Mouse (Mus musculus) megakaryocyte, embryonic 14.5 days (primary cell): ENCODE measurements around the gene Slc16a10. TPM values are rescaled to one million over a fixed set of nuclear protein-coding genes. Genes with fewer than 3 reads are reported as not detected.

Experiments
- H3K27me3 ChIP-seq: replicated peaks from 2 replicates; pipeline ENCODE3; 2012; ENCODE audit warnings: inconsistent platforms
- H3K36me3 ChIP-seq: replicated peaks from 2 replicates; pipeline ENCODE3; 2012; ENCODE audit warnings: low read length, inconsistent platforms, mixed read lengths
- H3K4me1 ChIP-seq: 2 replicates; pipeline ENCODE4 v1.6.1; 2012; ENCODE audit warnings: inconsistent platforms
- H3K4me3 ChIP-seq: replicated peaks from 2 replicates; pipeline ENCODE3; 2012; ENCODE audit warnings: moderate library complexity, mild to moderate bottlenecking, inconsistent platforms
- H3K9me3 ChIP-seq: 2 replicates; pipeline ENCODE4 v1.6.1; 2012; ENCODE audit warnings: inconsistent platforms
- FLI1 ChIP-seq: IDR thresholded peaks from 2 replicates; pipeline ENCODE4 v1.6.1; 2012; ENCODE audit warnings: low read length, inconsistent platforms, mixed read lengths
- GATA1 ChIP-seq: IDR thresholded peaks from 3 replicates; pipeline ENCODE4 v1.6.1; 2012; ENCODE audit warnings: mixed read lengths, low read length, inconsistent platforms, borderline replicate concordance
- polyA plus RNA-seq: library from polyadenylated mRNA; stranded (reverse); fragments of >175 nt; gene quantifications from 2 replicates; pipeline ENCODE4 v1.2.3, GENCODE M21; 2012; ENCODE audit warnings: low replicate concordance; ENCODE audit not compliant: insufficient read depth

Slc16a10 gene
- polyA plus RNA-seq, 1 experiment: 7.0 TPM

DNA sequence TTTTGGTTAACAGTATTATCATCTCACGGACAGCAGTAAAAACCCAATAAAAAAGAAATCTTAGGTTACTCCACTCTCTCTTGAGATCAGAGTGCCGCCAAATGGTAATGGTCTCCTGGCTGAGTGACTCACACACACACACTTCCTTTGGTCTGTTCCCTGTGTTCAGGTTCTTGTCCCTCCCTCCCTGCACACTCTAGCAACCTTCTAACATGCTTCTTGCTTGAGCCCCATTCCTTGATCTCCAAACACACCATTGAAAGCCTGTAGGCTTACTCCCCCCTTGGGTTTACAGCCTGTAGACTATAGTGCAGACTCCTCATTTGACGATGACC lies 83.3 kb downstream of the Slc16a10 start:
- no peaks in the 10 kb centered on the region for H3K27me3 ChIP-seq
- no peak overlapping the region for H3K4me3 ChIP-seq
- H3K36me3 ChIP-seq: peaks cover 67% of the 10 kb centered on the region

DNA sequence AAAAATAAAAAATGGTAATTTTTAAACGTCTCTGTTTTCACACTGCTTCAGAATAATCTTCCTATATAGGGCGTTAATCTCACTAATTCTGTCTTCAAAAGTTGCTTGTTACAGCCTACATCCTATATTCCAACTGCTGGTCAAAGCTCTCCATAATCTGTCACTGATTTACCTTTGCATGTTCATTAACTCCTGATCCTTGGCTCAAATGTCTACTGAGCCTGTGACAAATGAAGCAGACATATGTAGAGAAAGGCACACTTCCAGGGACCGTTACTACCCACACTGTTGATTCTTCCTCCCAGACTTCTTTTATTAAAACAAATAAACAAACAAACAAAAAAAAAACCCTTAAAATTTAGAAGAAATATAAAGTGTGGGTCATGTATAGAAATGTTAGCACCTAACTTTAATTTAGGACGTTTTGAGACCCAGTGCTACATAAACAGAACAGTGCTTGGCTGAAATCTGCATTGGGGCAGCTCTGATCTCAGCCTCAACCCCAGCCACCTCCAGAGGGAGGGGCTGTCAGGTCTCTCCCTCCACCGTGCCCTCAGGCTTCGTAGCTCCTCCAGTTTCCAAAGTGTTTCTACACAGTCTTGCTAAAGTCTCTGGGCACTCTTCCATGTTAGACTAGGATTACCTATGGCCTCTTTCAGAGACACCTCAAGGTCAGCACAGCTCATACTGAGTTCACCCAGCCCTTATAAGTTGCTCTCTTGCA lies 83.8 kb downstream of the Slc16a10 start:
- H3K27me3 ChIP-seq: no peaks in the 10 kb centered on the region
- peaks cover 44% of the 10 kb centered on the region for H3K4me1 ChIP-seq
- H3K4me3 ChIP-seq: no peak overlapping the region
- TF ChIP-seq FLI1 (no peak), GATA1 (no peak)
- H3K36me3 ChIP-seq: peaks cover 70% of the 10 kb centered on the region
- H3K9me3 ChIP-seq: no peaks in the 10 kb centered on the region

More for the DNA sequence above, 83.3 kb downstream of the Slc16a10 start:
- H3K4me1 ChIP-seq: peaks cover 39% of the 10 kb centered on the region
- no peak for TF ChIP-seq FLI1
- no peak for TF ChIP-seq GATA1
- H3K9me3 ChIP-seq: no peaks in the 10 kb centered on the region

DNA sequence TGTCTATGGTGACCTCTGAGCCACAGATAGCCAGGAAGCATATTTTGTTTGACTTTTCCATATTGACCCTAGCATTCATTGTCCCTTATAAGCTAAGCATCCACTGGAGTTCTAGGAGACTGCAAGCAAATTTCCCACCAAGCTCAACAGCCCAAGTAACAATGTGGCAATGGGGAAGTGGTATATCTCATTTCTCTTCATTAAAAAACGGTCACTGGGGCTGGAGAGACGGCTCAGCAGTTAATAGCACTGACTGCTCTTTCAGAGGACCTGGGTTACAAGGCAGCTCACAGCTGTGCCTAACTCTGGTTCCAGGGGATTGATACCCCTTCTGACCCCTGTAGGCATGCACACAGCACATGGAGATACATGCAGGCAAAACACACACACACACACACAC lies 84.4 kb downstream of the Slc16a10 start:
- peaks cover 73% of the 10 kb centered on the region for H3K36me3 ChIP-seq
- H3K4me1 ChIP-seq: peaks cover 46% of the 10 kb centered on the region
- H3K27me3 ChIP-seq: no peaks in the 10 kb centered on the region
- no peak overlapping the region for H3K4me3 ChIP-seq
- no peaks in the 10 kb centered on the region for H3K9me3 ChIP-seq
- TF ChIP-seq GATA1 (no peak), FLI1 (no peak)

DNA sequence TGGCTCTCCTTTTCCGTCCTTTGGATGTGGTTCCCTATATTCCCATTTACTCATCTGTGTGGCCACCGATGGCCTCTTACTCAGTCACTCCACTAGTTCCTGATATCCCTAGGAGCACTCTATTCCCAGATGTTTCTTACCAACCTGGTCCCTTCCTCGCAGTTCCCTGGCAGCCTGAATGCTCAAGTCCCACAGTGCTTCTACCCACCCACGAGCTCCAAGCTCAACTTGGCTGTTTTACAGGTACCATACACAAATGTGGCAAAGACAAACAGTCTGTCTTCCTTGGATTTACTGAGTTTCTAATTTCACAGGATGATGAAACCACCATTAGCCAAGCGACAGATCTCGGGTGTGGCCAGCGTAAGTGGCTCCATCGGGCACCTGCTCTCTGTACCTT lies 87.6 kb downstream of the Slc16a10 start:
- H3K4me3 ChIP-seq: no peak overlapping the region
- no peak for TF ChIP-seq GATA1
- no peak for TF ChIP-seq FLI1
- no peaks in the 10 kb centered on the region for H3K27me3 ChIP-seq
- peaks cover 74% of the 10 kb centered on the region for H3K36me3 ChIP-seq
- no peaks in the 10 kb centered on the region for H3K9me3 ChIP-seq
- peaks cover 43% of the 10 kb centered on the region for H3K4me1 ChIP-seq

DNA sequence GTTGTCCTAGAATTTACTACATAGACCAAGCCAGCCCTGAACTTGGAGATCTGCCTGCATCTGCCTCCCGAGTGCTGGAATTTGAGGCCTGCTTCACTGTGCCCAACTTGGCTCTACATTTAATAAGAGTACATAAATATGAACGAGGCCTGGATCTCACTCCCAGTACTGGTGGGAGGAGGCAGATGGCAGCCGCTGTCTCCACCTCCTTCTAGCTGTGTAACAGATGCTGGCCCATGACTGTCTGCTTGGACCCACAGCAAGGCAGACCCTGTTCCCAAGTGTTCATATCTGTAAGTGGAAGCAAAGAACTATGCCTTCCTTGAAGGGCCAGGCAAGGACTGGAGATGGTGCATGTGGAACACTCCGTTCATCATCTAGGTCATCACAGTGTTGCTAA lies 88.2 kb downstream of the Slc16a10 start:
- TF ChIP-seq GATA1 (no peak), FLI1 (no peak)
- Histone ChIP-seq H3K4me1 (peaks cover 41% of the 10 kb centered on the region), H3K4me3 (peak overlapping the region; percentile 8), H3K9me3 (no peaks in the 10 kb centered on the region), H3K36me3 (peaks cover 73% of the 10 kb centered on the region), H3K27me3 (no peaks in the 10 kb centered on the region)

DNA sequence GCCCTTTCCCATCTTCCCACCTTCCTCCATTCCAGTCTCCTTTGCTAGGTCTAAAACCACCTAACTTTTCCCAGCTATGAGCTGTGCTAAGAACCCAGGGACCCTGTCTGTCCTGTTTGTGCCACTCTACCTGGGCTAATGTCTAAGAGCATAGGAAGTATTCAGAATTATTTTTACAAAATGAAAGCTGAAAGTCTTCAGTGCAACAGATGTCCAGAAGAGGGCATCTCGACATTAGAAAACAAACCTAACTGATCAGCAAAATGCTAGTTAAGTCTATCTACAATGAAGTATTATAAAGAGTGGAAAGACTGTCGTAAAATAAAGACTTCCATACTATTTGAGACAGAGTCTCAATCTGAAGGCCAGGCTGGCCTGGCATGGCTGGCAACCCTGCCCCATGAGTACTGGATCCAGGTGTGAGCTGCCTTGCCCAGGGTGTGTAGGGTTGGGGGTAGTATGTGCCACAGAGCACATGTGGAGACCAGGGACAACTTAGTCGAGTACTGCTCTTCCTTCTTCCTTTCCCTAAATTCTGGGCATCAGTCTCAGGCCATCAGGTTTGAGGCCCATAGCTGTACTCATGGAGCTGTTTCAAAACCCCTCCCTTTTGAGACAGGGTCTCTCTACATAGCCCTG lies 88.7 kb downstream of the Slc16a10 start:
- peaks cover 71% of the 10 kb centered on the region for H3K36me3 ChIP-seq
- peak overlapping the region; percentile 28 for H3K4me3 ChIP-seq
- H3K27me3 ChIP-seq: no peaks in the 10 kb centered on the region
- no peaks in the 10 kb centered on the region for H3K9me3 ChIP-seq
- TF ChIP-seq GATA1 (no peak), FLI1 (no peak)
- peaks cover 36% of the 10 kb centered on the region for H3K4me1 ChIP-seq

DNA sequence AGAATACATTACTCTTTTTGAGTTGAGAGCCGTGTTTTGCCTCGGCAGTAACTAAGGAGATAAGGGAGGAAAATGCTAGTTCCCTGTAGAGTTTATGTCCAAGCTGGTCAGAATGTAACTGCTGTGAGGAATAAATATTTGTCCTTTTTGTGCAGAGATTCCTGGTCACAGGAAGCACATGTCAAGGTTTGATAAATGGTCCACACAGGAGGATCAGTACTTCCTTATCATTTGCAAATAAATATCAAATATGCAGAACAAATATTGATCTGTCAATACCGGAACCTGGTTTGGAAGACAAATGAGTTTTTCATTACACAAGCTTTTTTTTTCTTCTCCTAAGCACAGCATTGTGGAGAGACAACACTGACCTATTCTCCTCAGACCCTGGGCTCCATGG lies 90.1 kb downstream of the Slc16a10 start:
- TF ChIP-seq GATA1: no peak
- TF ChIP-seq FLI1: no peak
- peaks cover 65% of the 10 kb centered on the region for H3K36me3 ChIP-seq
- H3K4me1 ChIP-seq: peaks cover 32% of the 10 kb centered on the region
- no peak overlapping the region for H3K4me3 ChIP-seq
- H3K9me3 ChIP-seq: no peaks in the 10 kb centered on the region
- H3K27me3 ChIP-seq: no peaks in the 10 kb centered on the region

DNA sequence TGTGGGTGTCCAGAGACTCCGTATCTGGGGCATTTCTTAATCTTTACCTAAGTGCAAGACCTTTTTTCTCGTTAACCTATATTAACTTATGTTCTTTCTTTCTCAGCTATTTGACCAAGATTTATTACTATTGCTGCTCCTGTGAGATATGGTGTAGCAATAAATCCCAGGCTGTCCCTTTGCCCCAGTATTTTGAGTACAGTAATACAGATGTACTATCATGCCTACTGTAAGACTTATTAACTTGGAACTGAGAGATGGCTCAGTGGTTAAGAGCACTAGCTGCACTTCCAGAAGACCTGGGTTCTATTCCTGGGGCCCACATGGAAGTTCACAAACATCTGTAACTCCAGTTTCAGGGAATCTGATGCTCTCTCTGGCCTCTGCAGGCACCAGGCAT lies 91.3 kb downstream of the Slc16a10 start:
- Histone ChIP-seq H3K4me1 (peaks cover 26% of the 10 kb centered on the region), H3K36me3 (peaks cover 53% of the 10 kb centered on the region), H3K27me3 (no peaks in the 10 kb centered on the region), H3K9me3 (no peaks in the 10 kb centered on the region), H3K4me3 (no peak overlapping the region)
- no peak for TF ChIP-seq FLI1
- no peak for TF ChIP-seq GATA1

DNA sequence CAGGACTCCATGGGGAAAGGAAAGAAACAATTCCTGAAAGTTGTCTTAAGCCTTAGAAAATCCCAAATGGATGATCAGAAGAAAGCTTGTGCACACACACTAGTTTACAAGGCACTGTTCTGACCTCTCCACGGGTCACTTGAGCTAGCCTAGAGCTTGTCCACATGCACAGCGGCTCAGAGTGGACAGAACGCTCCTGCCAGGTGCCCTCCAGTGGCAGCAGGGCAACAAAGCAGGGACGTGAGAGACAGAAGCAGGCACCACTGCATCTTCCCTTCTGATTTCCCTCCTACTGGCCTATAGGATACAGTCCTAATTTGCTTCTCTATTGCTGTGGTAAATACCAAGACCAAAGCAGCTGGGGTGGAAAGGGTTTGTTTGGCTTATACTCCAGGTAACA lies 100.7 kb downstream of the Slc16a10 start:
- H3K36me3 ChIP-seq: peaks cover 63% of the 10 kb centered on the region
- H3K9me3 ChIP-seq: no peaks in the 10 kb centered on the region

More for the DNA sequence above, 100.7 kb downstream of the Slc16a10 start:
- H3K27me3 ChIP-seq: no peaks in the 10 kb centered on the region
- H3K4me1 ChIP-seq: peaks cover 7% of the 10 kb centered on the region
- TF ChIP-seq GATA1: no peak
- TF ChIP-seq FLI1: no peak
- no peak overlapping the region for H3K4me3 ChIP-seq
